Mouse (Mus musculus) heart, embryonic 15.5 days (tissue): ENCODE results near the gene Sik1. TPM values are rescaled to one million over a fixed set of nuclear protein-coding genes. Genes with fewer than 3 reads are reported as not detected.

ENCODE experiments used
- ATAC-seq: fragments of 200-750 bp; cut with Nextera tagmentation; replicated peaks from 2 replicates; pipeline ENCODE4 v1.8.0; 2017; ENCODE audit warnings: low read depth, moderate TSS enrichment; ENCODE audit not compliant: insufficient number of reproducible peaks, insufficient read depth, low FRiP score
- H3K27ac ChIP-seq: fragments of 300-500 bp; sonication (generic); 2 replicates; pipeline ENCODE4 v1.5.1; 2015; ENCODE audit warnings: mild to moderate bottlenecking, inconsistent platforms
- H3K27me3 ChIP-seq: fragments of 300-500 bp; sonication (generic); 2 replicates; pipeline ENCODE4 v1.6.1; 2015; ENCODE audit warnings: inconsistent platforms
- H3K36me3 ChIP-seq: fragments of 300-500 bp; sonication (generic); 2 replicates; pipeline ENCODE4 v1.6.1; 2015; ENCODE audit warnings: mild to moderate bottlenecking, inconsistent platforms
- H3K4me1 ChIP-seq: fragments of 300-500 bp; sonication (generic); replicated peaks from 2 replicates; pipeline ENCODE4 v1.6.1; 2015; ENCODE audit warnings: inconsistent platforms
- H3K4me2 ChIP-seq: fragments of 300-500 bp; sonication (generic); 2 replicates; pipeline ENCODE4 v1.6.1; 2015; ENCODE audit warnings: inconsistent platforms, mild to moderate bottlenecking, moderate library complexity
- H3K4me3 ChIP-seq: fragments of 300-500 bp; sonication (generic); 2 replicates; pipeline ENCODE4 v1.5.1; 2015; ENCODE audit warnings: mild to moderate bottlenecking, inconsistent platforms
- H3K9ac ChIP-seq: fragments of 300-500 bp; sonication (generic); 2 replicates; pipeline ENCODE4 v1.6.1; 2015; ENCODE audit warnings: mild to moderate bottlenecking, inconsistent platforms
- H3K9me3 ChIP-seq: fragments of 300-500 bp; sonication (generic); replicated peaks from 2 replicates; pipeline ENCODE4 v1.6.1; 2016; ENCODE audit warnings: inconsistent platforms
- WGBS: fragments of 180-500 bp; shearing (Covaris S2); methylation state at CpG from one replicate; pipeline ENCODE4 v1.1.7; 2015; ENCODE audit warnings: mixed read lengths; 5-methylcytosine and 5-hydroxymethylcytosine counted together
- polyA plus RNA-seq: library from polyadenylated mRNA; unstranded; fragments of >200 nt; fragmentation: Nextera tagmentation; extraction: Ambion mirVana; gene quantifications from 2 replicates; pipeline ENCODE4 v1.2.1, GENCODE M21; 2015

Sik1 gene
- polyA plus RNA-seq, 1 experiment from 2014 or later: 16.4 TPM

DNA sequence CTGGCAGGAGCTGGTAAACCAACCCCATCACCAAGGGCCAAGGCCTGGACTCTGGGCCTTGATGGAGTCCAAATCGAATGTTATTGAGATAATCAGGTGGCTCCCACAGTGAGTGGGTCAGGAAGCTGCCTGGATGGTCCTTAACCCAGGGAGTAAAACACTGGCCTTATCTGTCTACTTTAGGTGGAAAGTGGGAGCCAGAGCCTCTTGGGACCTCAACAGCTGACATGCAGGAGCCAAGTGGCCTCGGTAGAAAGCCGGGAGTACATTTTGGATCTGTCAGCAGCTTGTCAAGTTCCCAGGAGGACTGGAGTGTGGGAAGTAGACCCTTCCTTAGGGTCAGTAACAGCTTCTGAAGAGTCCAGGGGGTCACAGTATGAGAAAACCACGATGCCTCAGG is 59.7 kb downstream of the Sik1 start:
- H3K27me3 ChIP-seq: no peaks in the 10 kb centered on the region
- no peak overlapping the region for H3K4me2 ChIP-seq
- no peaks in the 10 kb centered on the region for H3K36me3 ChIP-seq
- H3K9ac ChIP-seq: no peak overlapping the region
- H3K27ac ChIP-seq: no peak overlapping the region
- no peaks in the 10 kb centered on the region for H3K9me3 ChIP-seq
- no peak overlapping the region for H3K4me3 ChIP-seq
- WGBS: 31% methylated on average over 4 of the region's 4 CpGs
- no peak for ATAC-seq
- H3K4me1 ChIP-seq: peaks cover 3% of the 10 kb centered on the region

Other genes starting within 250 kb of the Sik1 start
- gene Cbs, start 218.6 kb downstream of the Sik1 start, polyA plus RNA-seq: 1.2 and 1.5 TPM in 2 replicates
- gene U2af1, start 196.9 kb downstream of the Sik1 start, polyA plus RNA-seq: 171 and 186 TPM in 2 replicates
- gene Cryaa, start 178.0 kb downstream of the Sik1 start, polyA plus RNA-seq: not detected in 2 replicates
- 29.2 and 31.7 TPM in 2 replicates for gene Rrp1b, start 180.3 kb upstream of the Sik1 start, polyA plus RNA-seq
- gene Hsf2bp, start 180.5 kb upstream of the Sik1 start, polyA plus RNA-seq: 0.04 and 0.26 TPM in 2 replicates